ENCODE assay signal across 22 mouse cellular contexts in genomic region chr4:105312643-105313042, GRCm38 (mm10).
DNase-seq lines count a peak whose midpoint lies in the region; ATAC-seq and TF ChIP-seq lines count a peak whose summit lies in the region.
"Had no signal": no experiment of that assay in that cellular context is flagged by ENCODE, and none has a peak within 500 bp of the region (broad histone marks: within the 10 kb centered on the region; RNA-seq: fewer than 3 reads in every experiment).

No protein-coding gene starts in this region.

- TF ChIP-seq CTCF in forebrain, postnatal 0 days (IDR thresholded peaks at IDR 0.05; ENCODE audit: low read depth), result no peak
- TF ChIP-seq CTCF in heart, adult 2 months (IDR thresholded peaks at IDR 0.05), result no peak

- ATAC-seq in forebrain, postnatal 0 days, result no peak
- no peak for ATAC-seq in kidney, embryonic 16.5 days (ENCODE audit: low FRiP score, low TSS enrichment)
- no peak for ATAC-seq in midbrain, embryonic 11.5 days (ENCODE audit: low FRiP score)
- no peak for ATAC-seq in midbrain, embryonic 15.5 days (replicated peaks)
- ATAC-seq: forebrain, embryonic 14.5 days; intestine, postnatal 0 days; Patski had no signal

- H3K36me3 ChIP-seq in forebrain, embryonic 10.5 days (replicated peaks), result no peaks in the 10 kb centered on the region
- no peaks in the 10 kb centered on the region for H3K36me3 ChIP-seq in forebrain, postnatal 0 days (ENCODE audit: insufficient read depth)
- no peaks in the 10 kb centered on the region; the same call in 1 of the 2 replicates for H3K36me3 ChIP-seq in heart, adult 2 months (ENCODE audit: control insufficient read depth, insufficient read depth, low read length)
- H3K36me3 ChIP-seq in kidney, embryonic 16.5 days (ENCODE audit: insufficient read depth, low read length), result no peaks in the 10 kb centered on the region
- no peaks in the 10 kb centered on the region for H3K36me3 ChIP-seq in midbrain, embryonic 11.5 days (ENCODE audit: control insufficient read depth, insufficient read depth, low read length)
- no peaks in the 10 kb centered on the region for H3K36me3 ChIP-seq in midbrain, embryonic 15.5 days (replicated peaks)
- H3K36me3 ChIP-seq: embryonic facial prominence, embryonic 13.5 days; G1E had no signal

- no peak for TF ChIP-seq EP300 in heart, adult 2 months (IDR thresholded peaks at IDR 0.05; ENCODE audit: insufficient read depth, low read depth, low read length)

- H3K4me1 ChIP-seq in forebrain, embryonic 10.5 days, result no peaks in the 10 kb centered on the region
- no peaks in the 10 kb centered on the region for H3K4me1 ChIP-seq in forebrain, postnatal 0 days (ENCODE audit: insufficient read depth)
- H3K4me1 ChIP-seq in heart, adult 2 months (ENCODE audit: control insufficient read depth, insufficient read depth, low read length), result peaks cover 15% of the 10 kb centered on the region
- H3K4me1 ChIP-seq in kidney, embryonic 16.5 days (ENCODE audit: insufficient read depth, low read length), result no peaks in the 10 kb centered on the region
- H3K4me1 ChIP-seq in midbrain, embryonic 11.5 days (ENCODE audit: control insufficient read depth, insufficient read depth, low read length), result no peaks in the 10 kb centered on the region
- H3K4me1 ChIP-seq in midbrain, embryonic 15.5 days, result no peaks in the 10 kb centered on the region

- DNase-seq in forebrain, embryonic 10.5 days (ENCODE audit: extremely low spot score, low spot score), result no peak
- DNase-seq in forebrain, postnatal 0 days, result no peak
- DNase-seq in heart, adult 2 months, result no peak
- DNase-seq in heart, adult 18-20 months, result no peak
- DNase-seq in kidney, adult 11 months, result no peak
- peak; percentile 57 for DNase-seq in midbrain, embryonic 11.5 days (ENCODE audit: low spot score, missing footprints)
- DNase-seq: B cell, adult 2 months; cerebellum, adult 11 months; cerebellum, adult 2 months; cerebellum, adult 9-11 months; cerebellum, postnatal 25 days; gastrocnemius, postnatal 14 days had no signal

- intact Hi-C loops in heart, adult 2 months (cut with DNase I), result no loop called here

- TF ChIP-seq POLR2A in heart, adult 2 months (IDR thresholded peaks at IDR 0.05; ENCODE audit: insufficient read depth, low read depth, low read length), result no peak

- H3K27me3 ChIP-seq in forebrain, embryonic 10.5 days (ENCODE audit: poor library complexity, severe bottlenecking), result no peaks in the 10 kb centered on the region
- H3K27me3 ChIP-seq in forebrain, postnatal 0 days (ENCODE audit: insufficient read depth, low read length), result no peaks in the 10 kb centered on the region
- H3K27me3 ChIP-seq in heart, adult 2 months (ENCODE audit: control insufficient read depth, insufficient read depth, low read length), result no peaks in the 10 kb centered on the region
- H3K27me3 ChIP-seq in kidney, embryonic 16.5 days (ENCODE audit: insufficient read depth, low read length), result no peaks in the 10 kb centered on the region
- H3K27me3 ChIP-seq in midbrain, embryonic 11.5 days (ENCODE audit: control insufficient read depth, insufficient read depth, low read length), result no peaks in the 10 kb centered on the region
- no peaks in the 10 kb centered on the region for H3K27me3 ChIP-seq in midbrain, embryonic 15.5 days (replicated peaks)
- H3K27me3 ChIP-seq: CH12.LX; embryonic facial prominence, embryonic 13.5 days; Patski had no signal

- H3K4me2 ChIP-seq in forebrain, postnatal 0 days (ENCODE audit: low read depth), result no peak overlapping the region
- no peak overlapping the region for H3K4me2 ChIP-seq in kidney, embryonic 16.5 days (replicated peaks; ENCODE audit: low read depth, low read length)
- no peak overlapping the region for H3K4me2 ChIP-seq in midbrain, embryonic 11.5 days
- no peak overlapping the region for H3K4me2 ChIP-seq in midbrain, embryonic 15.5 days
- H3K4me2 ChIP-seq: embryonic facial prominence, embryonic 13.5 days; heart, embryonic 11.5 days; hindbrain, embryonic 14.5 days had no signal

- WGBS in forebrain, embryonic 10.5 days, result 81% methylated on average over 7 of the region's 7 CpGs
- WGBS in forebrain, postnatal 0 days, result 70% methylated on average over 7 of the region's 7 CpGs
- WGBS in heart, adult 2 months, result 56% methylated on average over 7 of the region's 7 CpGs
- 65% methylated on average over 7 of the region's 7 CpGs for WGBS in kidney, embryonic 16.5 days
- 89% methylated on average over 7 of the region's 7 CpGs for WGBS in midbrain, embryonic 11.5 days
- 72% methylated on average over 7 of the region's 7 CpGs for WGBS in midbrain, embryonic 15.5 days

- peak overlapping the region; percentile 35; the same call in 1 of the 2 replicates for H3K27ac ChIP-seq in forebrain, embryonic 10.5 days
- H3K27ac ChIP-seq in forebrain, postnatal 0 days (ENCODE audit: low read depth, low read length), result no peak overlapping the region
- peak overlapping the region; percentile 75 for H3K27ac ChIP-seq in heart, adult 2 months
- peak overlapping the region; percentile 20; the same call in 1 of the 2 replicates for H3K27ac ChIP-seq in kidney, embryonic 16.5 days (ENCODE audit: low read length)
- no peak overlapping the region for H3K27ac ChIP-seq in midbrain, embryonic 11.5 days (ENCODE audit: low read depth, low read length)
- no peak overlapping the region for H3K27ac ChIP-seq in midbrain, embryonic 15.5 days
- H3K27ac ChIP-seq: embryonic facial prominence, embryonic 13.5 days; hindbrain, embryonic 14.5 days had no signal

- no peaks in the 10 kb centered on the region for H3K79me2 ChIP-seq in heart, adult 2 months (replicated peaks; ENCODE audit: control insufficient read depth, insufficient read depth, low read length)

- H3K9ac ChIP-seq in forebrain, postnatal 0 days, result no peak overlapping the region
- H3K9ac ChIP-seq in heart, adult 2 months (ENCODE audit: low read depth, low read length), result no peak overlapping the region
- no peak overlapping the region for H3K9ac ChIP-seq in kidney, embryonic 16.5 days (replicated peaks; ENCODE audit: low read length)
- H3K9ac ChIP-seq in midbrain, embryonic 11.5 days (ENCODE audit: low read length), result no peak overlapping the region
- H3K9ac ChIP-seq in midbrain, embryonic 15.5 days, result no peak overlapping the region
- H3K9ac ChIP-seq: embryonic facial prominence, embryonic 13.5 days; hindbrain, embryonic 14.5 days had no signal

- H3K9me3 ChIP-seq in forebrain, embryonic 10.5 days, result no peaks in the 10 kb centered on the region
- H3K9me3 ChIP-seq in forebrain, postnatal 0 days (ENCODE audit: low read length), result no peaks in the 10 kb centered on the region
- H3K9me3 ChIP-seq in kidney, embryonic 16.5 days (ENCODE audit: low read length), result no peaks in the 10 kb centered on the region
- H3K9me3 ChIP-seq in midbrain, embryonic 11.5 days (ENCODE audit: control insufficient read depth, low read length), result no peaks in the 10 kb centered on the region
- no peaks in the 10 kb centered on the region for H3K9me3 ChIP-seq in midbrain, embryonic 15.5 days
- H3K9me3 ChIP-seq: embryonic facial prominence, embryonic 13.5 days had no signal

- H3K4me3 ChIP-seq in forebrain, embryonic 10.5 days, result no peak overlapping the region
- no peak overlapping the region for H3K4me3 ChIP-seq in forebrain, postnatal 0 days (ENCODE audit: low read depth, low read length)
- H3K4me3 ChIP-seq in heart, adult 2 months, result no peak overlapping the region
- no peak overlapping the region for H3K4me3 ChIP-seq in kidney, embryonic 16.5 days (ENCODE audit: low read length)
- H3K4me3 ChIP-seq in midbrain, embryonic 11.5 days (ENCODE audit: low read depth, low read length), result no peak overlapping the region
- no peak overlapping the region for H3K4me3 ChIP-seq in midbrain, embryonic 15.5 days
- H3K4me3 ChIP-seq: embryonic facial prominence, embryonic 13.5 days had no signal

Comparison
In these comparisons a context has a peak if more than half of its experiments do, and no peak if none do; other contexts are left out.
1. H3K27ac ChIP-seq: peak in forebrain, embryonic 10.5 days (single experiment), heart, adult 2 months (single experiment) and kidney, embryonic 16.5 days (single experiment); none in forebrain, postnatal 0 days (single experiment), midbrain, embryonic 11.5 days (single experiment) and midbrain, embryonic 15.5 days (single experiment).